Mouse (Mus musculus): ENCODE measurements at regions not wholly inside any gene's neighbourhood (a gene's known extent, or its start where the extent isn't known, plus 50 kb on each side); places are given as distances from the start of the nearest gene placed in this dataset.

DNA sequence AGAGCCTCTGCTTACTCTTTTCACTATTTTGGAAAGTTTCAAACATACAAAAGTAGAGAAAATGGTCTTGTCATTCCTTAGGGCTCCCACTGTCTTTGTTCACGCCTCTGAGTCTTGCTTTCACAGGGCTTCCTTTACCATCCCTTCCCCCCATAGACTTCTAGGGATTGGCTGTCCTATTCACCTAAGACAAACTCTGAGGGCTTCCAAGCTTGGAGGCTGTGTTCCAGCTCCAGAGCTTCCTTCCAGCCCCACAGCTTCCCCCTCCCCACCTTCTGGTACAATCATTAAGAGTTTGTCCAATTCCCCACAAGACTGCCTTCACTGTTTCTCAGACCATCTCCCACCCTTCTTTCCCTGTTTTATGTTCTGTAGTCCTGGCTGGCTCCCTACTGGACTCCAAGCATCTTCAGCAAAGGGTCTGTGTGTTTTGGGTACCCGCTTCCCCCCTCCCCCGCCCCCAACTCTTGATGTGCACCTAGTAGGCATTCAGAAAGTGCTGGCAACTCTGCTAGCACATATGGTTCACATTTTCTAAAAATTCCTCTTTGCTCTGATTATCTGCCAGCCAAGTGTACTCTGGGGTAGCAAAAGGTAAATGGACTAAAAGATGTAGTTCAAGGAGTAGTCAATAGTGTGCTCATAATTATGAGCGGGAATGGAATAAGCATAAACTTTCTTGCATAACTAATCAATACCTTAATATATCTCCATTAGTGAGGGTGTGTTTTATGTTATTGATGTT, 344.0 kb downstream of the Slc4a3 start:
- DNase-seq (ENCODE audit: low spot score): no peak

DNA sequence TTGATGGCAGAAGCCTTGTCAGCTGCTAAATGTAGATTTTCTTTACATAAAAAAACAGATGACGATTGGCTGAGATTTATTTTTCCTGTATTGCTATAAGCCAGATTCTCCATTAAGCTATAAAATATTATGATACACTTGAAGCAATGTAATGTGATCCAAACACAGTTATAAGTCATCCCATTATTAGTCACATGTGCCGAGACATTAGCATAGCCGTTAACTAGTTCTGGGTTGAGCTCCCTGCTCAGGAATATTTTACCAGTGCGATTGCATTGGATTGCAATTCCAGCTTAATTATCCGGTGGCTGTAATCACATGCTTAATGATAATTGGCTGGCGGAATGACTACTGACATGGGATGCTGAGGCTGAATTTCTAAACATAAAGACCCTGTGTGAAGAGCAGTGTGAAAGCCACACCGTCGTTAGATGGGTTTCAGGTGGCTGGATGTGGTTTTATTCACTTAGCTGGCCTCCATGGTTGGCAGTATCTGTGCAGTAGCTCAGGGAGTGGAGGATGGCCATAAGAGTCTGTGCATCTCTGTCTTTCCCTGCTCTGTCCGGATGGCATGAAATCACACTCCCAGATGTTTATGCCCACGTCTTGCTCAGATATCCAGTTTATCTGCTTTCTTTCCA, 344.7 kb downstream of the Slc4a3 start:
- DNase-seq (ENCODE audit: low spot score): no peak

DNA sequence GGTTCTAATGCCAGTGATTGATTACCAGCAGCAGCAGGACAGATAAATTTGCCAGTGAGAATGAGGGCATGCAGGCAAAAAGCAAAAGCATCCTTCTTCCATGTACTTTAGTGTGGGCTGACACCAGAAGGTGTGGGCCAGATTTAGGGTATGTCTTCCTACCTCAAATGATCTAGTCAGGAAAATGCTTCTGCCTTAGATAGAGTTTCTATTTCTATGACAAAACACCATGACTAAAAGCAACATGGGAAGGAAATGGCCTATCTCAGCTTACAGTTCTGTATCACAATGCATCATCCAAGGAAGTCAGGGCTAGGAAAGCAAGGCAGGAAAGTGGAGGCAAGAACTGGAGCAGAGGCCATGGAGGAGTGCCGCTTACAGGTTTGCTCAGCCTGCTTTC, 349.5 kb downstream of the Slc4a3 start:
- no peak for DNase-seq (ENCODE audit: low spot score)

DNA sequence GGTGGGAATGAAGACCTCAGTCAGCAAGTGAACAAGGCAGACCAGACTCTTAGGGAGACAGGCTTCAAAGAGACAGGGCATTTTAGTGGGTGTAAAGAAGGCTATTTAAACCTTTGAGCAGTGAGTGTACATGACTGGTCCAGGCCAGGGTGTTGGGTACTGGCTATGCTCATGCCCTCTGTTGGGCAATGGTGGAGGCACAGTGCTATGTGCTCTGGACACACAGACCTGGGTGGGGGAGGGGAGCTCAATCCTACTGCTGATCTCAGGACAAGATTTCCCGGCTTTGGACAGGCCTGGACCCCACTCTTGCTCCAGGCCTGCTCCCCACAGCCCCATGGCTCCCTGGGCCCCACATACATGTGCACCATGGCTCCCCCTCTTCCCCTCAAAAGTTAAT, 355.1 kb downstream of the Slc4a3 start:
- no peak for DNase-seq (ENCODE audit: low spot score)

DNA sequence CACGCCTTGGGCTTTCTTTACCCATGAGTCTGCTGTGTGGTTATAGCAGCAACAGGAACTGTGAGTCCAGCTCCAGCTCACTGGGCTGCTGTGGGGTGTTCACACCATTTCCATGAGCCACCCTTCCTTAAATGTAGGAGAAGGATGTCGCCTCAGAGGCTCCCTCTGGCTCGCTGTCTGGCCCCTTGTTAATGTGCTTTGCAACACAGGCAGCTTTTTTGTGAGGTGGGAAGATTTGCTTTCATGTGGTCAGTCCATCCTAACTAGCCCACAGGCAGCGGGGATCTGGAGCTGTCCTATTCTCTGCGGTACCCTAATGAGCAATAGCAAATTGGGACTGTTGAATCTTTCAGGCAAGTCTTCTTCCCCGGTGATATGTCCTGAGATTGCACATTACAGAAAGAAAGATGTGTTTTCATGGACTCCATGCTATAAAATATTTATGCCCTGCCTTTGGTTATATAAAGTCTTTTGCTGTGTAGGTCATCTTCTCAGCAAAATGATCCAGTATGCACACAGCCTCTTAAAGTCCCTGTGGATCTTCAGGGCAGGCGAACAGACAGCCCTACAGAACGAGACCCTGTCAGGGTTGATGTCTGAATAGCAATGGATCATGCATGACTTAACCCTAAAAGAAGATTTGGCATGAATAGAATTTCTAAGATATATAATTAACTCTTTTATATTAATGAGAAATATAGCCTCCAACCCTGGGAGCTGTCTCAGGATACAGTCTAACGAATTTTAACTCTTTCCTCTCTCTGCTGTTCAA, 359.8 kb downstream of the Slc4a3 start:
- DNase-seq (ENCODE audit: low spot score): no peak

DNA sequence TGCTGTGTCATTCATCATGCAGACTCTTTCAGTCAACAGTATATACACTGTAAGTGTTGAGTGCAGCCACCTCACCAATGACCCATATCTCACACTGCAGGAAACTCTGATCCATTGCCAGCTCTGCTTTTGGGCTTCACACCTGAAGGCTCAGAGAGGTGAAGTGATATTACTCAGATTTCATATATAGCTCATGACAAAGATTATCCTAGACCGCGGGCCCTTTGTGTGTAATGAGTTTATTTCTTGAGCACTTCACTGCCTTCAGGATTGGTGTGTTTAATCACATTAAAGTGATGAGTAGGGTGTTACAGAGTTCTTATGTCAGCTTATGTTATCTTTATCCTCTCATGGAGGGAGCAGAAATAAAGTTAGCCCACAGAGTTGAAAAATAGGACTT, 369.2 kb downstream of the Slc4a3 start:
- DNase-seq (ENCODE audit: low spot score): no peak

DNA sequence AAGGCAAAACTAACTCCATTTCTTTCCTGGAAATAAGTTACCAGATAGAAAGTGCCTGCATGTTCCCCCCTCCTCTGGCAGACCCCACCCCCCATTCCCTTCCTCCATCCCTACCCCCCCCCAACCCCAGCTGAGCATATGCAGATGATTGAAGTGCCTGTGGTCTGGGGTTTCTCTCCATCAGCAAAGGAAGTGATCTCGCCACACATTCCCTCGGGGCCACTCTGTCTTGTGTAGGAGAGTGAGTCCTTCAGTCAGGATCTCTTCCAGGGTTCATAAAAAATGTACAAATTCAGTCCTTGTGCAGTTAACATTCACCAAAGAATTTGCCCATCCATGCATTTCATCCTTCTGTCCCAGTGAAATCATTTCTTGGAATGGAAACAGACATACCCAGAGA, 370.1 kb downstream of the Slc4a3 start:
- DNase-seq (ENCODE audit: low spot score): no peak

DNA sequence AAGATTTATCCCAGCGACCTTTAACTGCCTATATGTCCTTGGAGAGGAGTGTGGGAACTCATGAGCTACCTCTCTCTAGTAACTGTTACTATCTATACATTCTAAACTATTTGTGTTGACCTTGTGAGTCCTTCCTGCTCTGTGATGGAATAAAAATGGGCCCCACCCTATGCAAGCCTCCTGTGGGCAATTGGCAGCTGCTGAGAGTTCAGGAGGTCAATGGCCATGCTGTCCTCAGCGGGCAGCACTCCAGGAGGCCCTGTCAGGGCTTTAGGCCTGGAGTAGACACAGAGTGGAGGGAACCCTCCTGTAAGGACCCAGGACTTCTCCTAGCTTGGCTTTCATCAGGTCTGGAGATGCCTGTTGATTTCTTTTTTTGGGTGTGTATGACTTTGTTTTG, 373.1 kb downstream of the Slc4a3 start:
- no peak for DNase-seq (ENCODE audit: low spot score)

DNA sequence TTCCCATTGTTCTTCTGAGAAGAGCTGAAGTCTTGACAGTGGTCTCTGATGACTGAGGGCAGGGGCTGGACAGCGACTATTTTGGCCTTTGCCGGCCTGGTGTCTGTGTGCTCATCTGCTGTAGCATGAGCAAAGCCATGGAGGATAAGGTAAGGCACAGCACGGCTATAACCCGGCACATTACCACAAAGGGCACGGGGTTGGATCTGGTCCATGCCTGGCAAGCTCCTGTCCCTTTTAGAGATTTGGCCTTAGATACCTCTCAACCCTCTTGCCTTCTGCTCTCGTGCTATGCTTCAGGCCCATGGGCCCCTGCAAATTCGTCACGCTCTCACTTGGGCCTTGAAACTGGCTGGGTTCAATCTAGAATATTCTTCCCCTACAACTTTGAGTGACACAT, 379.0 kb downstream of the Slc4a3 start:
- no peak for DNase-seq (ENCODE audit: low spot score)

DNA sequence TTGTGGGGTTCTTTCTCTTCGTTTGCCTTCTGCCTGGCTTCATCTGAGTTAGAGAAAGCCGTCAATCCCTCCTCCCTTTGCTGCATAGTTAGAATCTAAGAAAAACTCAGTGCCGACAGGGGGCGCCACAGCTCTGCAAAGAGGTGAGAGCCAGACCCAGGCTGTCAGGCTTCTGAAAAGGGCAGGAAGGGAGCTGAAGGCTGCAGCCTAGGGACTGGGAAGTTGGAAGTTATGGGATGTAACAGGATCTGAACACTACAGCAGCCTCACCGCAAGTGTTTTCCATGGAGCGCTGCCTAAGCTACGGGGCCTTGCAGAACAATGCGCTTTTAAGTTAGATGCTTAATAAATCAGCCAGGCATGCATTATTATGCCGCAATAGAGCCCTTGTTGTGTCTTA, 379.7 kb downstream of the Slc4a3 start:
- no peak for DNase-seq (ENCODE audit: low spot score)

DNA sequence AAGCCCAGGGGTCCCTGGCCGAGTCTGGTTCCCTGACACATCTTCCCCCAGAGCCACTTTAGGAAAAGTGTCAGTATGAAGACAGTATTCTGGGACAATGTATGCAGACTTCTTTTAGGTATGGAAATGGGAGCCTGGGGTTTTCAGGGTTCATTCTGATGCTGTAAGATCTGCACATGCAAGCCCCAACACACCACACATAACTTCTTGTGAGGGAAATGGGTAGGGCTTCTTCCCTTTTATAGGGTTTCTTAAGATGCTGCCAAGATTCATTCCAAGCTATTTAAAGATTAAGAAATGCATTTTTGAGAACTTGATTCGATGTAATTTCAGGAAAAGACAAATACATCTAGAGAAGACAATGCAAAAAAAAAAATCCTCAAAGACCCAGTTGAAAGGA, 385.8 kb downstream of the Slc4a3 start:
- no peak for DNase-seq (ENCODE audit: low spot score)

DNA sequence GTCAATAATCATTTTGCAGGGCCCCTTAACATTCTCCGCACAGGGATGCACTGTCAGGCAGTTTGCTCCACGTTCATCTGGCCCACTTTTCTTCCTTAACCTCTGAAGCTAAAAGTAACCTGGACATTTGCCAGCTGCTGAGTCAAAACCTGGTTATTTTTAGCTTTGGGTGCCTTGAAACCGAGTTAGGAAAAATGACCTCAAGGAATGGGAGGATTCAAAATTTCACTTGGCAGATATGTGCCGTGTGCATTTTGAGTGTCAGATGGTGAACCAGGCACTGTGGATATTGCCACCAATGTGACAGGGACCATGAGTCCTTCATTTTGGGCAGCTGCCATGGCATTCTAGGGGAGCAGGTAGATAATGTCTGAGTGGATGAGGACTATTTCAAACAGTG, 387.8 kb downstream of the Slc4a3 start:
- peak; percentile 4 for DNase-seq (ENCODE audit: low spot score)

DNA sequence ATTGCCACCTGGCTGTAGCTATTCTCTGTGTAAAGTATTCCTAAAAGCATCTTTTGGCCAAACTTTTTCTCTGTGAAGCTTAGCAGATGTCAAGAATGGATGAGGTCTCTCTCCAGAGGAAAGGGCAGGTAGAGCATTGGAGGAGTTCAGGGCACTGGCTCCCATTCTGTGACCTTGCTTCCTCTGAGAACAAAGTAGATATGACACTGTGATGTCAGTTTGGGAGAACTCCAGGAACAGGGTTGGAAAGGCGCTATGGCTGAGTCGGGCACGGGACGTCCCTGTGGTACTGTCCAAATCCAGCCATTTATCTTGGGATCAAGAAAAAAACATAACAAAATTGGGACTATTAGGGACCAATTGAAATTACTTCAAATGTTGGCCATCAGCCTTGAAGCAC, 388.7 kb downstream of the Slc4a3 start:
- DNase-seq (ENCODE audit: low spot score): no peak

DNA sequence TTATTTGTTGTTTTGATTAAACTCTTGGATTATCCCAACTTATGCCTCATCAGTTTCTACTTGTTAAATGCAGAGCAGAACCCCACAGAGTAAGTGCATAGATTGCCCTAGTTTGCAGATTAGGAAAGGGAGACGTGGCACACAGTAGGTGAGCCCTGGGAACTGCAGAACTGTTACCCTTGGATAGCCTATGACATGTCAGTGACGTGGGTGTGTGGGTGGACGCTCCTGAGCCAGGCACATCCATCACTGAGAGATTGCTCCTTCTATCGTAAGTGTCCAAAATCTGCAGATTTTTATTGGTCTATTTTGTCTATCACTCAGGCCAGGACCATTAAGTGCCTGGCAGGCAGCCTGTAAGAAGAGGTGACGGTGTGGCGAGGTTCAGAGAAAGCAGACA, 389.8 kb downstream of the Slc4a3 start:
- no peak for DNase-seq (ENCODE audit: low spot score)

DNA sequence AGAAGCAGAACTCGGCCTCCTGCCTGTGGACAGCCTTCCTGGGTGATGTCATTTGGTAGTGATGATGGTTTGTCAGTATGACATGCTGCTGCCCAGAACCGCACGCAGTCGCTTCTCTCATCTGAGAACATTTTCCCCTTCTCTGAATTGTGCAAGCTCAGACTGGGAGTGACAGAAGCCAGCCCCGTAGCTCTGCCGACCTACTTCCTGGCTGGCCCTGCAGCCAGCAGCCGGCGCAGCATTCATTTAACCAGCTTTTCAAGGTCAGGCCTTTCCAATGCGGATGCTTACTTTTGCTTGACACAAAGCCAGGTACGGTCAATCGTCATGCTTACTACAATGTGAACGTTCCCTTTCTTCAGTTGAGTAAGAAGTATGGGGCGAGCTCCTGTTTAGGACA, 390.5 kb downstream of the Slc4a3 start:
- no peak for DNase-seq (ENCODE audit: low spot score)

DNA sequence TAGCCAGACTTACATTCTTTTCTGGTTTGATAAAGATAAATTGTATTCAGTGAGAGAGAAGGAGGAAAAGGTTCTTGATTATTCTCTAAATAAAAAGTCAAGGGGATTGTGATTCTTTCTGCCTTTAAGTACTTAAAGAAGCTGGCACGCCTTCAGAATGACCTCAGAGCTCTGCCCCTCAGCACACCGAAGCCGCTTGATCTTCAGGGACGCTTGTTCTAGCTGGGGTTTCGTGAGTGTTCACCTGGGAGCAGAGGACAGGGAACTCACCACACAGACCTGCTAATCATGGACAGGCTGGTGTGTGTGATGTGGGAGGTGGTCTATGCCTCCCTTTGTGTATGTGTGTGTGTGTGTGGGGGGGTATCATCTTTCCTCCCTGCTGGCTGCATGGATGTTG, 391.3 kb downstream of the Slc4a3 start:
- DNase-seq (ENCODE audit: low spot score): no peak

DNA sequence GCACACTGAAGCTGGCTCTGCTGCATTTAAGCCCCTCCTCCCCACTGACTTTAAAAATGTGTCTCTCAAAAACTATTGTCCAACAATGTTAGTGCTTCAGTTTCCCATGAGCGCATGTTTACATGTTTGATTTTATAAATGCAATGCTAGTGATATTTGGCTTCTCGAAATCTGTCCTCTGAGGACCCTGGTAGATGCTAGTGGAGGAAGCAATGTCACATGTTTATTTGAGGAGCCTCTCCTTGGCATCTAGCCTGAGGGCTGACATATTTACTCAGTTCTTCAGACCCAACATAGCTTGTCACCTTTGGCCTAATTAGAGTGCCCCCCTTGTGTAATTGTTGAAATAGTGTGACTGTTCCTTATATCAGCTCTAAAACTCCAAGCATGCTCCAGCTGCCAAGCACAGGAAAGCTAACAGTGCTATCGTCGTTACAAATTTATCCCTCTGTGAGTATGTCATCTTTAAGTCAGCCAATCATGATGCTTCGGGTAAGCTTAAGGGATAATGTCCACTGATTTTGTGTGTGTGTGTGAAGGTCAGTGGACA, 400.3 kb downstream of the Slc4a3 start:
- no peak for DNase-seq (ENCODE audit: low spot score)

DNA sequence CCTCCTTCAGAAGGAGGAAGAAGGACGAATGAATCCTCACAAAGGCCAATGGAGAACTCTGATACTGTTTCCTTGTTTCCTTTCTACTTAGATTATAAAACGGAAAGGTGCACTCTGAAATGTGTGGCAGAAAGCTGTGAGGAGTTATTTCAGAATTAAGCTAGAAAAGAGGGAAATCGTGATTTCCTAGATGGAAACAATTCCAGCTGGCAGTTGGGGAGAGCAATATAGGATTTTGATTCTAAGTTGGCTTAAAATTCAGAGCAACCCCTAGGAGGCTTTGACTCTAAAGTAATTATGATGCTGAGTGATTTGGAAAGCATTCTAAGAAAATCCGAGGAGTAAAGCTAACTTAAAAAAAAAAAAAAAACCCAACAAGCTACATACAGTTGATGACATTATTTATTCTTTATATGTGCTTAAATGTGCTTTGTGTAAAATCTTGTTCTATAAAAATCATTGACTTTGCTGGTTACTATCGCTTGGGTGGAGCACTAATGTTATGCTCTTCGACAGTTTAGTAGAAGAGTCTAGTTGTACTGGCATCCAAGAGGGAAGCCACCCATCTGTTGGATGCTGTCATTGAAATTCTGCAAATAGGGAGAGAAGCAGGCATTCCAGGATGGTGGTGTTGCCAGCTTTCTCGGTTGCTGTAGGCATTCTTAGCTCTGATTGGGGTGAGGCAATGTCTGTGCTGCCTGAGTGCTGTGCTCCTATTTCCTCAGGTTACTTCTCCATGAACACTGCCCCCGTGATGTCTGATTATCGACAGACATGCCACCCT, 432.3 kb downstream of the Slc4a3 start:
- no peak for DNase-seq (ENCODE audit: low spot score)

DNA sequence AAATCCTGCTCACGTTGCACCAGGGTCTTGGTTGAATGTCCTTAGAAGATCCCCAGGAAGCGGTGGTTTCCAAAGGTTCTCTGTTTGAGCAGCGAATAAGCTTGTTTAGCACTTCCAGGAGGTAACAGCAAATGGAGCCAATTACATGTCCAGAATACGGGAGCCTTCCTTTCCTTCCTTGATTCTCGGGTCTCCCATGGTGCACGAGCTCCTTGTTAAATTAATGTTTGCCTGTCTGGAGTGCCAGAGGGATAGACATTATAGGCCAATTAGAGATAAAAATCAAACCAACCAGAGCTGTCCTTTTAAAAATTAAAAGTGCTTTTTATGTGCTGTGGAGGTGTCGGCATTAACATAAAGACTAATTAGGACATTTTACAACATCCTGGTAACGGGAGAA, 437.0 kb downstream of the Slc4a3 start:
- no peak for DNase-seq (ENCODE audit: low spot score)

DNA sequence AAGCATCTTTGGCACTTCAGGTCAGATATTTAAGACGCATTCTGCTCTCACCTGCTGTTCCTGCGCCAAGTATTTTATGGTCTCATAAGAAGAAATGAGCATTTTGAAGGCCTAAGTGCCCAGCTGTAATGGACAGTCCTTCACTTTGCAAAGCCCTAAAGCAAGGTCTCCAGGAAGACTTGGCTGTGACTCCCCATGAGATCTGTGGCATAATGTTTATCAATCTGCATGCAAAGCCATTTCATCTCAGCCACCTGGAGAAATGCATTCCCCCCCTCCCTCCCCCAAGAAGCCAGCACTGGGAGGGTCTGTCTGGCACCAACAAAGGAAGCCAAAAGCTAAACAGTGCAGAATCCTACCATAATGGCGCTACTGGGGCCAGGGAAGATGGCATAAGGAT, 437.4 kb downstream of the Slc4a3 start:
- DNase-seq (ENCODE audit: low spot score): no peak

DNA sequence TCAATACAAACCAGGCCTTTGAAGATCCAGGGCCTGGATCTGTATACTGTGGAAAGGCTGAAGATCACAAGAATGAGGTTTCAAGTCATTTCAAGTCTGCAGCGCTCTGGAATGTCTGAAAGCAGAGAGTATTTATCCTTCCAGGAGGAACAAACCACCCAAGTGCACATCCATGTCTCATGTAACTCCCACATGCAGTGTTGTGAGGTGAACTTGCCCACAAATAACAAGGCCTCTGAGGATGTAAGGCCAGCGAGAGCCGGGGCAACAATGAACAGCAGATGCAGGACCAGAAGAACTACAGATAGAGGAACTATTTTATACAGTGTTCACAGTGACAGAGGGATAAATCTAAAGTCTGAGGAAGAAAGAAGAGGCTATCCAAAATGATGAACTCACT, 442.4 kb downstream of the Slc4a3 start:
- DNase-seq (ENCODE audit: low spot score): no peak

DNA sequence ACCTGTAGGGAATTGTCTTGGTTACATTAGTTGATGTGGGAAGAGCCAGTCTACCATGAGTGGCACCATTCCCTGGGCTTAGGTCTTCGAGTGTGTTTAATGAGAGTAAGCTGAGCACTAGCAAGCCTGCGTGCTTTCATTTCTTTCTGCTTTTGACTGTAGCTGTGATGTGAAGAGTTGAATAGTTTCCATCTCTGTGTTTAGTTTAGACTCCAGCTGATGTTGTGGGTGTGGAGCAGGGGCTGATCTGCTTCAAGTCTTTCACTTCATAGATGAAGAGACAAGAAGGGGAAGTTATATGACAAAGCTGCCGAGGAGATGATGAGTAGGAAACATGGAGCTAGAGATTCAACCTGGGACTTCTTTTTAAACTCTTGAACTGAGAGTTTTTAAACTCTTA, 446.0 kb downstream of the Slc4a3 start:
- DNase-seq (ENCODE audit: low spot score): no peak
